Mouse (Mus musculus) intestine, postnatal 0 days (tissue): ENCODE measurements around the gene Asic1. TPM values are rescaled to one million over a fixed set of nuclear protein-coding genes. Genes with fewer than 3 reads are reported as not detected.

Experiments
- ATAC-seq: fragments of 200-750 bp; cut with Nextera tagmentation; 2 replicates; pipeline ENCODE4 v1.8.0; 2017; ENCODE audit warnings: mild to moderate bottlenecking, moderate TSS enrichment, moderate library complexity
- H3K27ac ChIP-seq: fragments of 300-500 bp; sonication (generic); 2 replicates; pipeline ENCODE4 v1.5.1; 2014; ENCODE audit warnings: mild to moderate bottlenecking, low read depth, low read length, moderate library complexity
- H3K27me3 ChIP-seq: fragments of 300-500 bp; sonication (generic); replicated peaks from 2 replicates; pipeline ENCODE4 v1.6.1; 2014; ENCODE audit warnings: low read length, mixed read lengths; ENCODE audit not compliant: control insufficient read depth, insufficient read depth
- H3K36me3 ChIP-seq: fragments of 300-500 bp; sonication (generic); 2 replicates; pipeline ENCODE4 v1.6.1; 2014; ENCODE audit warnings: mild to moderate bottlenecking, moderate library complexity; ENCODE audit not compliant: control insufficient read depth, insufficient read depth
- H3K4me1 ChIP-seq: fragments of 300-500 bp; sonication (generic); replicated peaks from 2 replicates; pipeline ENCODE4 v1.6.1; 2014; ENCODE audit warnings: antibody characterized with exemption, low read length, mixed read lengths; ENCODE audit not compliant: control insufficient read depth, insufficient read depth
- H3K4me2 ChIP-seq: fragments of 300-500 bp; sonication (generic); replicated peaks from 2 replicates; pipeline ENCODE4 v1.6.1; 2014; ENCODE audit warnings: low read depth, mild to moderate bottlenecking, moderate library complexity
- H3K4me3 ChIP-seq: fragments of 300-500 bp; sonication (generic); 2 replicates; pipeline ENCODE4 v1.5.1; 2014; ENCODE audit warnings: low read depth, low read length
- H3K9ac ChIP-seq: fragments of 300-500 bp; sonication (generic); 2 replicates; pipeline ENCODE4 v1.6.1; 2014; ENCODE audit warnings: mild to moderate bottlenecking, low read depth, low read length
- H3K9me3 ChIP-seq: fragments of 300-500 bp; sonication (generic); 2 replicates; pipeline ENCODE4 v1.6.1; 2016; ENCODE audit warnings: mixed run types; ENCODE audit not compliant: control insufficient read depth
- CTCF ChIP-seq: sonication (generic); IDR thresholded peaks from 2 replicates; pipeline ENCODE4 v1.5.1; 2016; ENCODE audit warnings: low read depth, mild to moderate bottlenecking, control low read depth, antibody characterized with exemption, moderate library complexity
- WGBS: fragments of 180-500 bp; shearing (Covaris S2); extraction: QIAGEN DNeasy Blood & Tissue Kit; methylation state at CpG from one replicate; pipeline ENCODE4 v1.1.7; 2014; 5-methylcytosine and 5-hydroxymethylcytosine counted together
- polyA plus RNA-seq: library from polyadenylated mRNA; unstranded; fragments of >200 nt; fragmentation: Nextera tagmentation; extraction: Ambion mirVana; gene quantifications from 2 replicates; pipeline ENCODE4 v1.2.1, GENCODE M21; 2015

Gene Asic1
- polyA plus RNA-seq, 1 experiment from 2014 or later: 1.4 TPM

DNA sequence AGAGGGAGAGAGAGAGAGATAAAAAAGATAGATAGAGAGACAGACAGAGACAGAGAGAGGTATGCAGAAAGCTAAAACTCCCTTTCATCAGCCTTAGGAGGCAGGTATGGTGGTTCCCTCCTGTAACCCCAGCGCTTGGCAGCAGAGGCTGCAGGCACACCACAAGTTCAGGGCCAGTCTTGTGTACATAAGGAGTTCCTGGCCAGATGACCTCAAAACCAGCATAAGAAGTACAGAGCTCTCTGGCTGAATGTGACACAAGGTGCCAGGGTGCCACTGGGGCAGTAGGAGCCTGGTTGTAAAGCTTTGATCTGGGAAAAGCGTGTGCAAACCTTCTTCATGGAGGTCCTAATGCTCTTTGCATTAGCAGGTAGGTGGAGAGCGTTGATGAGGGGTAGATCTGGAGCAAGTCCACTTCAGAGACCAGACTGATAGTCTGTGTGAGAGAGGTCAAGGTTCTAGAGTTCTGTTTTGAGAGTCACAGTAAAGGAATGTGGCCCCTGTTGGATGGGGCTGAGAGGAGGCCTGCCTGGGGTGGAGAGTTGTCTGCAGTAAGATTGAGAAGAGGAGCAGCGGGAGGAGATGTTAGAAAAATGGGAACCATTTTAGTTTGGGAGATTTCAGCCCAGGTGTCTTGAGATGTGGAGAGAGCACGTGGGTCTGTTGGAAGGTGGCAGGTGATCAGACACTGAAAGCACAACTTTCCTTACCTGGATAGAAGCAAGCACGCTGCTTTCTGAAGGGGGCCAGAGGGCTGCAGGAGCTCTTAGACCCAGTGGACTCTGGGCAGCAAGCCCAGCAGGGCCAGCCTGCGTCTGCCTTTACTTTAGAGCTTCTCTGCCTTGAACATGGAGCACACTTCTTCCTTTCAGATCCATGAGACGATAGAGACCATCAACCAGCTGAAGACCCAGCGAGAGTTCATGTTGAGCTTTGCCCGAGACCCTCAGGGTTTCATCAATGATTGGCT, 40.3 kb downstream of the Asic1 start:
- ATAC-seq: no peak
- no peak overlapping the region for H3K4me3 ChIP-seq
- no peak overlapping the region for H3K4me2 ChIP-seq
- 86% methylated on average over 10 of the region's 10 CpGs for WGBS
- H3K27ac ChIP-seq: no peak overlapping the region; the same call in 1 of the 2 replicates
- H3K9me3 ChIP-seq: no peaks in the 10 kb centered on the region
- H3K4me1 ChIP-seq: no peaks in the 10 kb centered on the region
- peaks cover 78% of the 10 kb centered on the region for H3K36me3 ChIP-seq
- TF ChIP-seq CTCF: no peak
- H3K27me3 ChIP-seq: no peaks in the 10 kb centered on the region
- no peak overlapping the region for H3K9ac ChIP-seq

DNA sequence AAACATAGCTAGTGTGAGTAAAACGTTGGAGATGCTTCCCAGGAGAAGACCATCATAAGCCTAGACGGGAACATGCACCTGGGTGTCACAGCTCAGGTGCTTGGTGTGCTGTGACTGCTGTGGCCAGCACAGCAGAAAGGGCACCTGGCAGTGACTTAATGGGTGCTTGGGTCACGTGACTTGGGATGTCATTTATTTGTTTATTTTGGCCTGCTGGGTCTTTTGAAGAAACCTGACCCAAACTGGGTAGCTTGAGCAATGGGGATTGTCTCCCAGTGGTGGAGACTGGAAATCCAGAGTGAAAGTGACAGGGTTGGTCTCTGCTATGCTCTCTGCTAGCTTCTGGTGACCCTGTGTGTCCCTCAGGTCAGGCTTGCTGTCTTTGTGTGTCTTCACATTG, 41.3 kb downstream of the Asic1 start:
- Histone ChIP-seq H3K9ac (no peak overlapping the region), H3K4me3 (no peak overlapping the region), H3K27ac (no peak overlapping the region; the same call in 1 of the 2 replicates), H3K9me3 (no peaks in the 10 kb centered on the region), H3K4me1 (no peaks in the 10 kb centered on the region), H3K36me3 (peaks cover 70% of the 10 kb centered on the region), H3K27me3 (no peaks in the 10 kb centered on the region), H3K4me2 (no peak overlapping the region)
- WGBS: 63% methylated on average over 3 of the region's 3 CpGs
- ATAC-seq: no peak
- no peak for TF ChIP-seq CTCF

DNA sequence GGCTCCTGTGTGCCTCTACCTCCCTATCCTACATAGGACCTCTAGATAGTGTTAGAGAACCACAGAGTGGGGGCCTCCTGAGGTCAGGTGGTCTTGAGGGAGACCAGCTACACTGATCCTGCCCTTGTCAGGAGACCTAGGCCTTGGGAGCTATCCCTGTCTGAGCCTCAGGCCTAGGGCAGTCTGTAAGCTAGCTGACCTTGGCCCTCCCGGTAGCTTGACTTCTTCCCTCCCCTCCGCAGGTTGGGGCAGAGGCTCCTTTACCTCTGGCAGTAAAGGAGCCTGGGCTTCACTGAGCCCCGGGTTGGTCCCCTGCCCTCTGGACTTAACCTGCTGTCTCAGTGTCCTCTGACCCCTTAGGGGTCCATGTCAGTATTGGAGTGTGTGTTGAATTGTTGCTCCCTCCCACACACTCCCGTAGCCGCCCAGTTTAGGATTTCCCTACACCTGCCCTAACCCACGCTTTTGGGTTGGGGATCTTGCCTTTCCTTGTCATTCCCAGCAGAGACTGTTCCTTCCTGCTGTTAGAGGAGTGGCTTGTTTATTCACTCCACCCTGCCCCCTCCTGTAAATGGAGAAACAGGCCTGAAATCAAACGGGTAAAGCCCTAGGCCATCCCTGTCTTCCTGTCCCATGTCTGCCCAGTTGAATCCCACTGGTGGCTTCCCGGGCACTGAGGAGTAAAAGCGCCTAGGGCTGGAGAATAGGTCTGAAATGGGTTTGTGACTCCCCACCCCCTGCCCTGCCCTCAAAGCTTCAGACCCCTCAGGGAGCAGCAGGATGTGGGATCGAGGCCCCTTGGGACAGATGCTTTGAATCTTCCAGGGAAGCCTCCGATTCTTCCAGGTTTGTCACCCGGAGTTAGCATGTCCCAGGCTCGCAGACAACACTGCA, 42.7 kb downstream of the Asic1 start:
- no peaks in the 10 kb centered on the region for H3K4me1 ChIP-seq
- H3K4me3 ChIP-seq: no peak overlapping the region
- 64% methylated on average over 13 of the region's 13 CpGs for WGBS
- H3K4me2 ChIP-seq: no peak overlapping the region
- peaks cover 60% of the 10 kb centered on the region for H3K36me3 ChIP-seq
- no peak for ATAC-seq
- TF ChIP-seq CTCF: 0 out of 2 replicates have a peak, but pooled peaks have one; percentile 1
- H3K27me3 ChIP-seq: no peaks in the 10 kb centered on the region
- H3K27ac ChIP-seq: peak overlapping the region; percentile 54
- H3K9me3 ChIP-seq: no peaks in the 10 kb centered on the region
- H3K9ac ChIP-seq: no peak overlapping the region

DNA sequence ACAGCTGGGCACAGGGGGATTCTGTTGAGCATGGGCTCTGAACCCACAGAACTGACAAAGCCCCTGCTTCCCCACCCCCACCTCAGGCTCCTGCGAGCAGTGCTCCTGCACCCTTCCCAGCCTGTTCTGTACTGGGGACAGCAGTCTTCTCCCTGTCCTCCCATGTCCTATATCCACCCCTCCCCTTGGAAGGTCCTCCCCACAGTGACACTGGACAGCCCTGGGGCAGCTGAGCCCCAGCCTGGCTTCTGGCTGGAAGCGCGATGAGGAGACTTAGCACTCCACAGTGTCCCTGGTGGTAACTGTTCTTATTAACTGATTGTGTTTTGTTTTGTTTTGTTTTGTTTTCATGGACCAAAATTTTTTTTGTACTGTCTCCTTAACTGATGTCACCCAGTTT, 43.4 kb downstream of the Asic1 start:
- WGBS: 89% methylated on average over 3 of the region's 3 CpGs
- Histone ChIP-seq H3K27me3 (no peaks in the 10 kb centered on the region), H3K4me1 (no peaks in the 10 kb centered on the region), H3K4me2 (no peak overlapping the region), H3K9ac (no peak overlapping the region), H3K27ac (no peak overlapping the region), H3K9me3 (no peaks in the 10 kb centered on the region), H3K4me3 (no peak overlapping the region), H3K36me3 (peaks cover 53% of the 10 kb centered on the region)
- no peak for TF ChIP-seq CTCF
- no peak for ATAC-seq

DNA sequence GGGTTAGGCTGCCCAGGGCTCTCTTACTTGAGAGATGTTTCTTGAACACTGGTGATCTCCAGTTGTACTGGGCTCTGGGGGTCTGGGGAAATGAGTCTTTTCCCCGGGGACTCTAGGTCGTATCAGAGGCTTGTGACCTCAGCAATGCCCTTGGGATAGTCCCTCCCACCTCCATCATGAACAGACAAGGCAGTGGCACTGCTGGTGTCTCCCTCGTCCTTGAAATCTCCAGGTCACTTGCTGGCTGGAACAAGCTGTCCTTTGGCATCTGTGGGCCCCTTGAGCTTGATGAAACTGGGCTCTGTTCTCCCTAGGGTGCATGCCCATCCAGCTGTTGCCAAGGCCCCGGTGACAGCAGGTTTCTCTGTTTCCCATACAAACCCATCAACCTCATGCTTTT, 44.0 kb downstream of the Asic1 start:
- Histone ChIP-seq H3K27me3 (no peaks in the 10 kb centered on the region), H3K9ac (no peak overlapping the region), H3K27ac (no peak overlapping the region), H3K4me1 (no peaks in the 10 kb centered on the region), H3K9me3 (no peaks in the 10 kb centered on the region), H3K4me2 (no peak overlapping the region), H3K36me3 (peaks cover 47% of the 10 kb centered on the region), H3K4me3 (no peak overlapping the region)
- WGBS: 78% methylated on average over 4 of the region's 4 CpGs
- no peak for ATAC-seq
- TF ChIP-seq CTCF: no peak

DNA sequence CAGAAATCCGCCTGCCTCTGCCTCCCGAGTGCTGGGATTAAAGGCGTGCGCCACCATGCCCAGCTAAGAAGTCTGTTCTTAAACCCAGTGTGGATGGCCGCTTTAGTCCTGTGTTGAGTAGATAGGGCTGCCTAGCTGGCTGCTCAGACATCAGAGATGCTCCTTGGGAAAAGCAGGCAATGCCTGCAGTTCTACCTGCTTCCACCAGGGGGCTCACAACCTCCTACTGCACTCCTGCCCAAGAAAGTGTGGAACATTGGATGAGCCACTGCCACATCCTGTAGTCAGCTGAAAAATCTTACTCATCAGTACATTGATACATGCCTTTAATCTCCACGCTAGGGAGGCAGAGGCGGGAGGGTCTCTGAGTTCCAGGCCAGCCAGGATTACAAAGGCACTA, 44.7 kb downstream of the Asic1 start:
- no peak overlapping the region for H3K4me3 ChIP-seq
- H3K4me1 ChIP-seq: no peaks in the 10 kb centered on the region
- 44% methylated on average over 7 of the region's 7 CpGs for WGBS
- peaks cover 41% of the 10 kb centered on the region for H3K36me3 ChIP-seq
- no peak overlapping the region for H3K4me2 ChIP-seq
- H3K9me3 ChIP-seq: no peaks in the 10 kb centered on the region
- H3K9ac ChIP-seq: no peak overlapping the region
- H3K27ac ChIP-seq: 0 out of 2 replicates have a peak overlapping the region, but pooled peaks have one; percentile 16
- H3K27me3 ChIP-seq: no peaks in the 10 kb centered on the region
- peak; percentile 95 for TF ChIP-seq CTCF
- ATAC-seq: peak; percentile 9; the same call in 1 of the 2 replicates
